Mouse (Mus musculus) liver, embryonic 14.5 days (tissue): ENCODE measurements at regions not wholly inside any gene's neighbourhood (a gene's known extent, or its start where the extent isn't known, plus 50 kb on each side); places are given as distances from the start of the nearest gene placed in this dataset.

Experiments
- CTCF ChIP-seq: IDR thresholded peaks from 2 replicates; pipeline ENCODE4 v1.5.1; 2016; ENCODE audit warnings: antibody characterized with exemption, low read depth, control low read depth
- EP300 ChIP-seq: IDR thresholded peaks from 2 replicates; pipeline ENCODE4 v1.6.1; 2016; ENCODE audit warnings: antibody characterized with exemption, low read depth

GRCm38 (mm10) chr1:158170006-158170405 lies 186.1 kb downstream of the Brinp2 start:
- TF ChIP-seq CTCF (no peak), EP300 (no peak)
